Mouse (Mus musculus) megakaryocyte-erythroid progenitor cell, adult 5-6 weeks (primary cell): ENCODE results near the gene Hoxa2. TPM values are rescaled to one million over a fixed set of nuclear protein-coding genes. Genes with fewer than 3 reads are reported as not detected.

Source experiments
- ATAC-seq: replicated peaks from 2 replicates; pipeline ENCODE4 v1.8.0; 2016; ENCODE audit warnings: mild to moderate bottlenecking, inconsistent platforms; ENCODE audit not compliant: severe bottlenecking, poor library complexity, low FRiP score, low TSS enrichment
- total RNA-seq, 2 experiments: library from RNA; stranded (forward) in 1 of 2; stranded (reverse) in 1 of 2; fragments of 200-1000, 215-1000 nt in 1 of 2; fragments of >200 nt in 1 of 2; fragmentation: Nextera tagmentation in 1 of 2; gene quantifications; 2 replicates each; pipeline ENCODE4 v1.2.3; 2014 to 2017

Gene Hoxa2
- total RNA-seq, 2 experiments from 2014 or later: 1.4 TPM; not detected in 1

GRCm38 (mm10) chr6:52157466-52158275 is 7.0 kb downstream of the Hoxa2 start:
- ATAC-seq: no peak

- no peak for ATAC-seq
Observed at GRCm38 (mm10) chr6:52156551-52157200, 8.0 kb downstream of the Hoxa2 start.

- no peak for ATAC-seq
Observed at GRCm38 (mm10) chr6:52155471-52155870, 9.2 kb downstream of the Hoxa2 start.

GRCm38 (mm10) chr6:52154044-52154443 is 10.6 kb downstream of the Hoxa2 start:
- no peak for ATAC-seq

GRCm38 (mm10) chr6:52153270-52153669 is 11.4 kb downstream of the Hoxa2 start:
- ATAC-seq: no peak

GRCm38 (mm10) chr6:52152226-52153193 is 12.1 kb downstream of the Hoxa2 start:
- no peak for ATAC-seq

- no peak for ATAC-seq
Observed at GRCm38 (mm10) chr6:52151571-52151970, 13.1 kb downstream of the Hoxa2 start.

GRCm38 (mm10) chr6:52150401-52150966 is 14.1 kb downstream of the Hoxa2 start:
- no peak for ATAC-seq

GRCm38 (mm10) chr6:52139115-52139514 is 25.5 kb downstream of the Hoxa2 start:
- ATAC-seq: no peak

- no peak for ATAC-seq
Observed at GRCm38 (mm10) chr6:52138576-52138975, 26.1 kb downstream of the Hoxa2 start.

- ATAC-seq: no peak
Observed at GRCm38 (mm10) chr6:52137841-52138535, 26.6 kb downstream of the Hoxa2 start.

- no peak for ATAC-seq
Observed at GRCm38 (mm10) chr6:52123673-52124072, 41.0 kb downstream of the Hoxa2 start.

- no peak for ATAC-seq
Observed at GRCm38 (mm10) chr6:52121173-52121572, 43.5 kb downstream of the Hoxa2 start.

- no peak for ATAC-seq
Observed at GRCm38 (mm10) chr6:52118903-52119635, 45.6 kb downstream of the Hoxa2 start.

- no peak for ATAC-seq
Observed at GRCm38 (mm10) chr6:52115899-52116298, 48.7 kb downstream of the Hoxa2 start.
